Mouse (Mus musculus) heart, postnatal 25 days (tissue): ENCODE results near the gene Tssk2. TPM values are rescaled to one million over a fixed set of nuclear protein-coding genes. Genes with fewer than 3 reads are reported as not detected.

Experiments
- DNase-seq: peaks from one replicate; pipeline ENCODE4 v3.0.0; 2022; ENCODE audit warnings: low spot score
- intact Hi-C: fragments of 180-260 bp; cut with DNase I; formaldehyde crosslinking; loops from one replicate; pipeline ENCODE4 v1.15.1; 2025
- total RNA-seq, 2 experiments: library from RNA; stranded (reverse); gene quantifications; 2 replicates each; pipeline ENCODE4 v1.2.3; 2021

The Tssk2 gene
- total RNA-seq, 2 experiments from 2014 or later = not detected

- no peak for DNase-seq
- intact Hi-C loops = no loop called here
Observed at GRCm38 (mm10) chr16:17936776-17937175, 38.3 kb downstream of the Tssk2 start.

- intact Hi-C loops = no loop called here
- no peak for DNase-seq
Observed at GRCm38 (mm10) chr16:17938187-17938586, 39.8 kb downstream of the Tssk2 start.

GRCm38 (mm10) chr16:17938821-17939220 lies 40.4 kb downstream of the Tssk2 start:
- no peak for DNase-seq

GRCm38 (mm10) chr16:17939255-17939751 lies 40.9 kb downstream of the Tssk2 start:
- DNase-seq = no peak
- intact Hi-C loops = no loop called here

More at GRCm38 (mm10) chr16:17938821-17939220, 40.4 kb downstream of the Tssk2 start:
- intact Hi-C loops = no loop called here

GRCm38 (mm10) chr16:17943466-17943865 lies 45.0 kb downstream of the Tssk2 start:
- intact Hi-C loops = no loop called here
- no peak for DNase-seq

- intact Hi-C loops = no loop called here
- no peak for DNase-seq
Observed at GRCm38 (mm10) chr16:17945081-17945831, 46.8 kb downstream of the Tssk2 start.

GRCm38 (mm10) chr16:17949421-17949877 lies 51.0 kb downstream of the Tssk2 start:
- DNase-seq = no peak
- intact Hi-C loops = no loop called here

Other genes starting within 250 kb of the Tssk2 start
- 10 to 100 TPM; 24.5 to 26.6 TPM for gene Med15, start 165.7 kb upstream of the Tssk2 start, total RNA-seq
- 10 to 100 TPM; 16.1 to 16.7 TPM for gene Klhl22, start 139.0 kb upstream of the Tssk2 start, total RNA-seq
- 1 to 10 TPM; 5.1 to 5.6 TPM for gene Scarf2, start 101.4 kb upstream of the Tssk2 start, total RNA-seq
- gene B830017H08Rik, start 65.5 kb upstream of the Tssk2 start, total RNA-seq = not detected
- gene Car15, start 60.3 kb upstream of the Tssk2 start, total RNA-seq = 1 to 10 TPM; 1.8 to 2.5 TPM
- under 1 TPM; 0.17 to 0.68 TPM for gene Gm20518, start 7.0 kb upstream of the Tssk2 start, total RNA-seq
- under 1 TPM; 0.05 to 0.11 TPM for gene Tssk1, start 4.4 kb upstream of the Tssk2 start, total RNA-seq
- 10 to 100 TPM; 46.5 to 49.5 TPM for gene Dgcr2, start 75 bp upstream of the Tssk2 start, total RNA-seq
- 1 to 10 TPM; 8.7 to 9.3 TPM for gene Ess2, start 12.7 kb downstream of the Tssk2 start, total RNA-seq
- gene Gsc2, start 16.4 kb downstream of the Tssk2 start, total RNA-seq = not detected
- gene Slc25a1, start 29.6 kb downstream of the Tssk2 start, total RNA-seq = 10 to 100 TPM in 1 of 2 experiments, 1 to 10 TPM in 1; 7.1 to 14.8 TPM
- not detected for gene Vpreb2, start 81.8 kb downstream of the Tssk2 start, total RNA-seq
- gene Dgcr6, start 154.2 kb downstream of the Tssk2 start, total RNA-seq = 10 to 100 TPM; 39.6 to 44.8 TPM
- gene Prodh, start 191.6 kb downstream of the Tssk2 start, total RNA-seq = 10 to 100 TPM; 21.9 to 25.9 TPM
- 1 to 10 TPM; 9.1 to 9.9 TPM for gene Rtn4r, start 229.0 kb downstream of the Tssk2 start, total RNA-seq